Mouse (Mus musculus): ENCODE results near the gene Cby3. TPM values are rescaled to one million over a fixed set of nuclear protein-coding genes. Genes with fewer than 3 reads are reported as not detected.

The Cby3 gene
- polyA plus RNA-seq, 1 experiment from 2014 or later = 0.28 TPM

GRCm38 (mm10) chr11:50388217-50388929 lies 34.1 kb downstream of the Cby3 start:
- no peak overlapping the region for H3K4me3 ChIP-seq (ENCODE audit: low read depth, low read length)
- 89% methylated on average over 3 of the region's 3 CpGs for WGBS
- ATAC-seq (ENCODE audit: low FRiP score, low TSS enrichment) (no peak), DNase-seq (ENCODE audit: low spot score) (no peak)
- no peak overlapping the region for H3K4me2 ChIP-seq (replicated peaks; ENCODE audit: low read depth)
- no peaks in the 10 kb centered on the region for H3K9me3 ChIP-seq (ENCODE audit: control insufficient read depth, low read length)
- H3K4me1 ChIP-seq (replicated peaks; ENCODE audit: control insufficient read depth, insufficient read depth) = no peaks in the 10 kb centered on the region
- H3K27me3 ChIP-seq (ENCODE audit: control insufficient read depth, insufficient read depth, low read length) = no peaks in the 10 kb centered on the region
- peaks cover 15% of the 10 kb centered on the region for H3K36me3 ChIP-seq (ENCODE audit: control insufficient read depth, insufficient read depth, low read length)
- no peak for TF ChIP-seq CTCF (IDR thresholded peaks at IDR 0.05; ENCODE audit: low read depth)
- no peak overlapping the region for H3K9ac ChIP-seq (ENCODE audit: low read length)
- no peak overlapping the region for H3K27ac ChIP-seq (replicated peaks)

- no peak overlapping the region for H3K4me2 ChIP-seq (replicated peaks; ENCODE audit: low read depth)
- H3K9ac ChIP-seq (ENCODE audit: low read length) = no peak overlapping the region
- no peaks in the 10 kb centered on the region for H3K27me3 ChIP-seq (ENCODE audit: control insufficient read depth, insufficient read depth, low read length)
- TF ChIP-seq EP300 (optimal IDR thresholded peaks at IDR 0.05) (no peak), CTCF (IDR thresholded peaks at IDR 0.05; ENCODE audit: low read depth) (no peak)
- peaks cover 15% of the 10 kb centered on the region for H3K36me3 ChIP-seq (ENCODE audit: control insufficient read depth, insufficient read depth, low read length)
- no peak overlapping the region for H3K4me3 ChIP-seq (ENCODE audit: low read depth, low read length)
- no peak overlapping the region for H3K27ac ChIP-seq (replicated peaks)
- DNase-seq (ENCODE audit: low spot score) (no peak), ATAC-seq (ENCODE audit: low FRiP score, low TSS enrichment) (no peak)
- no peaks in the 10 kb centered on the region for H3K4me1 ChIP-seq (replicated peaks; ENCODE audit: control insufficient read depth, insufficient read depth)
- 66% methylated on average over 3 of the region's 3 CpGs for WGBS
- no peaks in the 10 kb centered on the region for H3K9me3 ChIP-seq (ENCODE audit: control insufficient read depth, low read length)
These were observed 34.7 kb downstream of the Cby3 start for GRCm38 (mm10) chr11:50389011-50389410.

GRCm38 (mm10) chr11:50389616-50390015 lies 35.4 kb downstream of the Cby3 start:
- no peak for ATAC-seq (ENCODE audit: low FRiP score, low TSS enrichment)
- Histone ChIP-seq H3K4me2 (replicated peaks; ENCODE audit: low read depth) (no peak overlapping the region), H3K4me1 (replicated peaks; ENCODE audit: control insufficient read depth, insufficient read depth) (no peaks in the 10 kb centered on the region), H3K36me3 (ENCODE audit: control insufficient read depth, insufficient read depth, low read length) (peaks cover 12% of the 10 kb centered on the region), H3K9ac (ENCODE audit: low read length) (no peak overlapping the region), H3K9me3 (ENCODE audit: control insufficient read depth, low read length) (no peaks in the 10 kb centered on the region), H3K27ac (replicated peaks) (no peak overlapping the region), H3K4me3 (ENCODE audit: low read depth, low read length) (no peak overlapping the region), H3K27me3 (ENCODE audit: control insufficient read depth, insufficient read depth, low read length) (no peaks in the 10 kb centered on the region)
- 65% methylated on average over 5 of the region's 5 CpGs for WGBS
- TF ChIP-seq CTCF (IDR thresholded peaks at IDR 0.05; ENCODE audit: low read depth) (no peak), EP300 (optimal IDR thresholded peaks at IDR 0.05) (no peak)
- no peak for DNase-seq (ENCODE audit: low spot score)

- no peaks in the 10 kb centered on the region for H3K27me3 ChIP-seq (ENCODE audit: control insufficient read depth, insufficient read depth, low read length)
- DNase-seq (ENCODE audit: low spot score) = no peak
- TF ChIP-seq EP300 (optimal IDR thresholded peaks at IDR 0.05) (no peak), CTCF (IDR thresholded peaks at IDR 0.05; ENCODE audit: low read depth) (no peak)
- ATAC-seq (ENCODE audit: low FRiP score, low TSS enrichment) = no peak
- H3K36me3 ChIP-seq (ENCODE audit: control insufficient read depth, insufficient read depth, low read length) = peaks cover 12% of the 10 kb centered on the region
- no peak overlapping the region for H3K9ac ChIP-seq (ENCODE audit: low read length)
- no peaks in the 10 kb centered on the region for H3K9me3 ChIP-seq (ENCODE audit: control insufficient read depth, low read length)
- no peaks in the 10 kb centered on the region for H3K4me1 ChIP-seq (replicated peaks; ENCODE audit: control insufficient read depth, insufficient read depth)
- no peak overlapping the region for H3K27ac ChIP-seq (replicated peaks)
- no peak overlapping the region for H3K4me2 ChIP-seq (replicated peaks; ENCODE audit: low read depth)
- 83% methylated on average over 4 of the region's 4 CpGs for WGBS
- no peak overlapping the region for H3K4me3 ChIP-seq (ENCODE audit: low read depth, low read length)
These were observed 37.2 kb downstream of the Cby3 start for GRCm38 (mm10) chr11:50391272-50391960.

- no peak for DNase-seq (ENCODE audit: low spot score)
- no peaks in the 10 kb centered on the region for H3K9me3 ChIP-seq (ENCODE audit: control insufficient read depth, low read length)
- no peaks in the 10 kb centered on the region for H3K4me1 ChIP-seq (replicated peaks; ENCODE audit: control insufficient read depth, insufficient read depth)
- WGBS = 83% methylated on average over 6 of the region's 6 CpGs
- H3K36me3 ChIP-seq (ENCODE audit: control insufficient read depth, insufficient read depth, low read length) = peaks cover 5% of the 10 kb centered on the region
- no peak for TF ChIP-seq CTCF (IDR thresholded peaks at IDR 0.05; ENCODE audit: low read depth)
- H3K9ac ChIP-seq (ENCODE audit: low read length) = no peak overlapping the region
- H3K4me2 ChIP-seq (replicated peaks; ENCODE audit: low read depth) = no peak overlapping the region
- no peak for ATAC-seq (ENCODE audit: low FRiP score, low TSS enrichment)
- no peak overlapping the region for H3K27ac ChIP-seq (replicated peaks)
- H3K4me3 ChIP-seq (ENCODE audit: low read depth, low read length) = no peak overlapping the region
- H3K27me3 ChIP-seq (ENCODE audit: control insufficient read depth, insufficient read depth, low read length) = no peaks in the 10 kb centered on the region
These were observed 39.0 kb downstream of the Cby3 start for GRCm38 (mm10) chr11:50393306-50393705.

GRCm38 (mm10) chr11:50394731-50395130 lies 40.5 kb downstream of the Cby3 start:
- no peak overlapping the region for H3K27ac ChIP-seq (replicated peaks)
- no peak overlapping the region for H3K4me3 ChIP-seq (ENCODE audit: low read depth, low read length)
- DNase-seq (ENCODE audit: low spot score) = no peak
- H3K36me3 ChIP-seq (ENCODE audit: control insufficient read depth, insufficient read depth, low read length) = peaks cover 8% of the 10 kb centered on the region
- no peak for ATAC-seq (ENCODE audit: low FRiP score, low TSS enrichment)
- no peaks in the 10 kb centered on the region for H3K27me3 ChIP-seq (ENCODE audit: control insufficient read depth, insufficient read depth, low read length)
- no peaks in the 10 kb centered on the region for H3K4me1 ChIP-seq (replicated peaks; ENCODE audit: control insufficient read depth, insufficient read depth)
- no peak overlapping the region for H3K9ac ChIP-seq (ENCODE audit: low read length)
- no peaks in the 10 kb centered on the region for H3K9me3 ChIP-seq (ENCODE audit: control insufficient read depth, low read length)
- WGBS = 90% methylated on average over 7 of the region's 7 CpGs
- H3K4me2 ChIP-seq (replicated peaks; ENCODE audit: low read depth) = no peak overlapping the region
- TF ChIP-seq EP300 (optimal IDR thresholded peaks at IDR 0.05) = no peak
- no peak for TF ChIP-seq CTCF (IDR thresholded peaks at IDR 0.05; ENCODE audit: low read depth)

All from stomach, postnatal 0 days (tissue).